Mouse (Mus musculus) embryonic fibroblast, embryonic 13.5 days (primary cell): ENCODE measurements around the gene Itih2.

ENCODE experiments used
- CTCF ChIP-seq: IDR thresholded peaks from 2 replicates; pipeline ENCODE4 v1.5.1; 2011; ENCODE audit warnings: mild to moderate bottlenecking, control low read depth, low read length, moderate library complexity, borderline replicate concordance; ENCODE audit not compliant: insufficient read depth
- POLR2A ChIP-seq: IDR thresholded peaks from 2 replicates; pipeline ENCODE4 v1.6.1; 2011; ENCODE audit warnings: low read depth, mild to moderate bottlenecking, control low read depth, low read length, moderate library complexity

DNA sequence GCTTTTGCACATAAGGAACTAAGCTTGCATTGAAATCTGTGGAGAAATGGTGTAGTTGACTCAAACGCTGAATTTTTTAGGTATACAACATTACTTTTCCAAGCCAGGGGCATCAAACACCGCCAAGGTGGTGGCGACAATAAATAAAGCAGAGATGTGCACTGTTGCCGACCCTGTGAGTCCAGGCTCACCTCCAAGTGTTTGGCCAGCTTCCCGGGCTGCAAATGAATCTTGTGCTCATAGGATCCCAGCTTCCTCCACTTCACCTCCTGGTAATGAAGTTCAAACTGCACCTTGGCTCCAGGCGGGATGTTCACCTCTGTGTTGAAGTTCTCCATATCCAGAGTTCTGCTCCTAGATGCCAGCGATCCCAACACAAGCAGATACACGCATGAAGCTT is 11.9 kb downstream of the Itih2 start:
- TF ChIP-seq CTCF, result no peak
- no peak for TF ChIP-seq POLR2A
